Mouse (Mus musculus) kidney, embryonic 15.5 days (tissue): ENCODE measurements at regions not wholly inside any gene's neighbourhood (a gene's known extent, or its start where the extent isn't known, plus 50 kb on each side); places are given as distances from the start of the nearest gene placed in this dataset.

Experiments used
- ATAC-seq: fragments of 200-750 bp; cut with Nextera tagmentation; replicated peaks from 2 replicates; pipeline ENCODE4 v1.8.0; 2017; ENCODE audit warnings: moderate TSS enrichment; ENCODE audit not compliant: low FRiP score
- H3K27ac ChIP-seq: fragments of 300-500 bp; sonication (generic); 2 replicates; pipeline ENCODE4 v1.5.1; 2015; ENCODE audit warnings: mild to moderate bottlenecking, inconsistent platforms
- H3K27me3 ChIP-seq: fragments of 300-500 bp; sonication (generic); 2 replicates; pipeline ENCODE4 v1.6.1; 2015; ENCODE audit warnings: inconsistent platforms
- H3K36me3 ChIP-seq: fragments of 300-500 bp; sonication (generic); 2 replicates; pipeline ENCODE4 v1.6.1; 2015; ENCODE audit warnings: inconsistent platforms
- H3K4me1 ChIP-seq: fragments of 300-500 bp; sonication (generic); 2 replicates; pipeline ENCODE4 v1.6.1; 2015; ENCODE audit warnings: inconsistent platforms
- H3K4me2 ChIP-seq: fragments of 300-500 bp; sonication (generic); 2 replicates; pipeline ENCODE4 v1.6.1; 2015; ENCODE audit warnings: moderate library complexity, mild to moderate bottlenecking, inconsistent platforms
- H3K4me3 ChIP-seq: fragments of 300-500 bp; sonication (generic); replicated peaks from 2 replicates; pipeline ENCODE4 v1.5.1; 2015; ENCODE audit warnings: mild to moderate bottlenecking, inconsistent platforms
- H3K9ac ChIP-seq: fragments of 300-500 bp; sonication (generic); 2 replicates; pipeline ENCODE4 v1.6.1; 2015; ENCODE audit warnings: mild to moderate bottlenecking, inconsistent platforms
- H3K9me3 ChIP-seq: fragments of 300-500 bp; sonication (generic); replicated peaks from 2 replicates; pipeline ENCODE4 v1.6.1; 2016; ENCODE audit warnings: inconsistent platforms
- WGBS: fragments of 180-500 bp; shearing (Covaris S2); methylation state at CpG from one replicate; pipeline ENCODE4 v1.1.7; 2015; ENCODE audit warnings: mixed read lengths; 5-methylcytosine and 5-hydroxymethylcytosine counted together

- H3K4me2 ChIP-seq = no peak overlapping the region
- no peaks in the 10 kb centered on the region for H3K9me3 ChIP-seq
- 0 out of 2 replicates have a peak, but pooled peaks cover 4% of the 10 kb centered on the region for H3K4me1 ChIP-seq
- H3K27me3 ChIP-seq = no peaks in the 10 kb centered on the region
- WGBS = 92% methylated on average over 5 of the region's 5 CpGs
- H3K9ac ChIP-seq = no peak overlapping the region
- ATAC-seq = no peak
- H3K27ac ChIP-seq = no peak overlapping the region
- H3K4me3 ChIP-seq = no peak overlapping the region
- H3K36me3 ChIP-seq = no peaks in the 10 kb centered on the region
Observed at GRCm38 (mm10) chr9:115559521-115559920, 249.3 kb upstream of the Stt3b start.

- no peaks in the 10 kb centered on the region for H3K9me3 ChIP-seq
- H3K36me3 ChIP-seq = no peaks in the 10 kb centered on the region
- H3K4me1 ChIP-seq = 0 out of 2 replicates have a peak, but pooled peaks cover 4% of the 10 kb centered on the region
- H3K27ac ChIP-seq = no peak overlapping the region
- no peak overlapping the region for H3K4me2 ChIP-seq
- no peak overlapping the region for H3K4me3 ChIP-seq
- ATAC-seq = no peak
- 89% methylated on average over 6 of the region's 6 CpGs for WGBS
- H3K27me3 ChIP-seq = no peaks in the 10 kb centered on the region
- H3K9ac ChIP-seq = no peak overlapping the region
Observed at GRCm38 (mm10) chr9:115561207-115561606, 251.0 kb upstream of the Stt3b start.

- H3K9me3 ChIP-seq = no peaks in the 10 kb centered on the region
- H3K27me3 ChIP-seq = no peaks in the 10 kb centered on the region
- no peak overlapping the region for H3K9ac ChIP-seq
- H3K4me2 ChIP-seq = no peak overlapping the region
- WGBS = 65% methylated on average over 4 of the region's 4 CpGs
- H3K4me3 ChIP-seq = no peak overlapping the region
- no peak overlapping the region for H3K27ac ChIP-seq
- no peaks in the 10 kb centered on the region for H3K36me3 ChIP-seq
- H3K4me1 ChIP-seq = 0 out of 2 replicates have a peak, but pooled peaks cover 4% of the 10 kb centered on the region
- ATAC-seq = no peak
Observed at GRCm38 (mm10) chr9:115562783-115563182, 252.6 kb upstream of the Stt3b start.

GRCm38 (mm10) chr9:115564366-115564765 lies 254.1 kb upstream of the Stt3b start:
- 74% methylated on average over 1 of the region's 1 CpGs for WGBS
- 0 out of 2 replicates have a peak, but pooled peaks cover 4% of the 10 kb centered on the region for H3K4me1 ChIP-seq
- H3K9ac ChIP-seq = no peak overlapping the region
- H3K4me3 ChIP-seq = no peak overlapping the region
- H3K4me2 ChIP-seq = no peak overlapping the region
- H3K9me3 ChIP-seq = no peaks in the 10 kb centered on the region
- no peaks in the 10 kb centered on the region for H3K27me3 ChIP-seq
- no peak for ATAC-seq
- no peaks in the 10 kb centered on the region for H3K36me3 ChIP-seq
- H3K27ac ChIP-seq = no peak overlapping the region

- 64% methylated on average over 7 of the region's 7 CpGs for WGBS
- no peak overlapping the region for H3K9ac ChIP-seq
- no peaks in the 10 kb centered on the region for H3K36me3 ChIP-seq
- ATAC-seq = no peak
- H3K4me3 ChIP-seq = no peak overlapping the region
- no peaks in the 10 kb centered on the region for H3K4me1 ChIP-seq
- H3K4me2 ChIP-seq = no peak overlapping the region
- no peak overlapping the region for H3K27ac ChIP-seq
- no peaks in the 10 kb centered on the region for H3K9me3 ChIP-seq
- H3K27me3 ChIP-seq = no peaks in the 10 kb centered on the region
Observed at GRCm38 (mm10) chr9:115568693-115569334, 258.6 kb upstream of the Stt3b start.

GRCm38 (mm10) chr9:115570998-115571397 lies 260.8 kb upstream of the Stt3b start:
- no peaks in the 10 kb centered on the region for H3K36me3 ChIP-seq
- H3K9ac ChIP-seq = no peak overlapping the region
- no peak for ATAC-seq
- H3K27ac ChIP-seq = no peak overlapping the region
- H3K9me3 ChIP-seq = no peaks in the 10 kb centered on the region
- no peaks in the 10 kb centered on the region for H3K27me3 ChIP-seq
- 84% methylated on average over 4 of the region's 4 CpGs for WGBS
- no peaks in the 10 kb centered on the region for H3K4me1 ChIP-seq
- no peak overlapping the region for H3K4me2 ChIP-seq
- H3K4me3 ChIP-seq = no peak overlapping the region

GRCm38 (mm10) chr9:115581116-115581515 lies 270.9 kb upstream of the Stt3b start:
- Histone ChIP-seq H3K27ac (no peak overlapping the region), H3K9me3 (peaks cover 7% of the 10 kb centered on the region; the same call in 1 of the 2 replicates), H3K4me2 (no peak overlapping the region), H3K4me1 (no peaks in the 10 kb centered on the region), H3K36me3 (no peaks in the 10 kb centered on the region), H3K9ac (no peak overlapping the region), H3K4me3 (no peak overlapping the region), H3K27me3 (no peaks in the 10 kb centered on the region)
- ATAC-seq = no peak
- WGBS = 61% methylated on average over 3 of the region's 3 CpGs

GRCm38 (mm10) chr9:115583548-115583947 lies 273.3 kb upstream of the Stt3b start:
- Histone ChIP-seq H3K27ac (no peak overlapping the region), H3K27me3 (no peaks in the 10 kb centered on the region), H3K4me3 (no peak overlapping the region), H3K36me3 (no peaks in the 10 kb centered on the region), H3K4me1 (no peaks in the 10 kb centered on the region), H3K9ac (no peak overlapping the region), H3K9me3 (no peaks in the 10 kb centered on the region), H3K4me2 (no peak overlapping the region)
- ATAC-seq = no peak
- 87% methylated on average over 11 of the region's 11 CpGs for WGBS

GRCm38 (mm10) chr9:115584874-115585273 lies 274.7 kb upstream of the Stt3b start:
- no peak overlapping the region for H3K9ac ChIP-seq
- H3K27me3 ChIP-seq = no peaks in the 10 kb centered on the region
- no peaks in the 10 kb centered on the region for H3K4me1 ChIP-seq
- no peak for ATAC-seq
- no peaks in the 10 kb centered on the region for H3K9me3 ChIP-seq
- H3K4me2 ChIP-seq = no peak overlapping the region
- no peak overlapping the region for H3K4me3 ChIP-seq
- 68% methylated on average over 7 of the region's 7 CpGs for WGBS
- no peaks in the 10 kb centered on the region for H3K36me3 ChIP-seq
- H3K27ac ChIP-seq = no peak overlapping the region

GRCm38 (mm10) chr9:115592466-115592865 lies 282.2 kb upstream of the Stt3b start:
- 88% methylated on average over 5 of the region's 5 CpGs for WGBS

GRCm38 (mm10) chr9:115600228-115600627 lies 290.0 kb upstream of the Stt3b start:
- H3K27me3 ChIP-seq = no peaks in the 10 kb centered on the region
- no peak for ATAC-seq
- WGBS = 68% methylated on average over 9 of the region's 9 CpGs

More at GRCm38 (mm10) chr9:115592466-115592865, 282.2 kb upstream of the Stt3b start:
- ATAC-seq = no peak
- no peaks in the 10 kb centered on the region for H3K36me3 ChIP-seq
- no peak overlapping the region for H3K27ac ChIP-seq
- no peak overlapping the region for H3K4me2 ChIP-seq
- H3K4me1 ChIP-seq = no peaks in the 10 kb centered on the region
- no peaks in the 10 kb centered on the region for H3K27me3 ChIP-seq
- H3K9me3 ChIP-seq = no peaks in the 10 kb centered on the region
- H3K9ac ChIP-seq = no peak overlapping the region
- no peak overlapping the region for H3K4me3 ChIP-seq

GRCm38 (mm10) chr9:115600826-115601225 lies 290.6 kb upstream of the Stt3b start:
- no peak overlapping the region for H3K4me2 ChIP-seq
- no peak for ATAC-seq
- no peaks in the 10 kb centered on the region for H3K27me3 ChIP-seq
- no peak overlapping the region for H3K4me3 ChIP-seq
- no peaks in the 10 kb centered on the region for H3K9me3 ChIP-seq
- H3K36me3 ChIP-seq = no peaks in the 10 kb centered on the region
- no peak overlapping the region for H3K27ac ChIP-seq
- no peaks in the 10 kb centered on the region for H3K4me1 ChIP-seq
- 50% methylated on average over 2 of the region's 2 CpGs for WGBS
- H3K9ac ChIP-seq = no peak overlapping the region

More at GRCm38 (mm10) chr9:115600228-115600627, 290.0 kb upstream of the Stt3b start:
- Histone ChIP-seq H3K4me1 (no peaks in the 10 kb centered on the region), H3K27ac (no peak overlapping the region), H3K9ac (no peak overlapping the region), H3K4me3 (no peak overlapping the region), H3K4me2 (no peak overlapping the region), H3K36me3 (no peaks in the 10 kb centered on the region), H3K9me3 (no peaks in the 10 kb centered on the region)

- Histone ChIP-seq H3K4me2 (no peak overlapping the region), H3K9me3 (no peaks in the 10 kb centered on the region), H3K36me3 (no peaks in the 10 kb centered on the region), H3K27me3 (no peaks in the 10 kb centered on the region), H3K27ac (no peak overlapping the region), H3K4me3 (no peak overlapping the region), H3K9ac (no peak overlapping the region), H3K4me1 (no peaks in the 10 kb centered on the region)
- 94% methylated on average over 7 of the region's 7 CpGs for WGBS
- ATAC-seq = no peak
Observed at GRCm38 (mm10) chr9:115602772-115603171, 292.6 kb upstream of the Stt3b start.
